Mouse (Mus musculus) cortical plate, adult 2 months (tissue): Measurements from ENCODE around the gene Mphosph9. TPM values are rescaled to one million over a fixed set of nuclear protein-coding genes. Genes with fewer than 3 reads are reported as not detected.
"Not testable (repeated sequence)": the region's sequence is repeated elsewhere in the genome, so short reads cannot be mapped to it uniquely, and the experiment has no call there.

Experiments
- H3K27ac ChIP-seq: fragments of 200-500 bp; 2 replicates; pipeline ENCODE4 v1.5.1; 2012; ENCODE audit warnings: low read length, control low read depth, inconsistent platforms; ENCODE audit not compliant: insufficient read depth
- H3K4me1 ChIP-seq: fragments of 200-500 bp; 2 replicates; pipeline ENCODE4 v1.6.1; 2011; ENCODE audit warnings: low read length; ENCODE audit not compliant: control insufficient read depth, insufficient read depth
- H3K4me3 ChIP-seq: fragments of 200-500 bp; 2 replicates; pipeline ENCODE4 v1.5.1; 2011; ENCODE audit warnings: mild to moderate bottlenecking, low read length, control low read depth; ENCODE audit not compliant: insufficient read depth
- CTCF ChIP-seq: fragments of 200-500 bp; IDR thresholded peaks from 2 replicates; pipeline ENCODE4 v1.5.1; 2011; ENCODE audit warnings: mild to moderate bottlenecking, control low read depth, low read length; ENCODE audit not compliant: insufficient read depth; ENCODE audit errors: extremely low read depth
- POLR2A ChIP-seq: fragments of 200-500 bp; IDR thresholded peaks from 2 replicates; pipeline ENCODE4 v1.6.1; 2011; ENCODE audit warnings: mild to moderate bottlenecking, low read length, control low read depth; ENCODE audit not compliant: insufficient read depth; ENCODE audit errors: extremely low read depth
- polyA plus RNA-seq: library from polyadenylated mRNA; depleted of rRNA; stranded (reverse); fragments of >200 nt; gene quantifications from 2 replicates; pipeline ENCODE4 v1.2.3, GENCODE M21; 2012; rRNA removed

Mphosph9 gene
- 21.0 and 22.3 TPM in 2 replicates for polyA plus RNA-seq

DNA sequence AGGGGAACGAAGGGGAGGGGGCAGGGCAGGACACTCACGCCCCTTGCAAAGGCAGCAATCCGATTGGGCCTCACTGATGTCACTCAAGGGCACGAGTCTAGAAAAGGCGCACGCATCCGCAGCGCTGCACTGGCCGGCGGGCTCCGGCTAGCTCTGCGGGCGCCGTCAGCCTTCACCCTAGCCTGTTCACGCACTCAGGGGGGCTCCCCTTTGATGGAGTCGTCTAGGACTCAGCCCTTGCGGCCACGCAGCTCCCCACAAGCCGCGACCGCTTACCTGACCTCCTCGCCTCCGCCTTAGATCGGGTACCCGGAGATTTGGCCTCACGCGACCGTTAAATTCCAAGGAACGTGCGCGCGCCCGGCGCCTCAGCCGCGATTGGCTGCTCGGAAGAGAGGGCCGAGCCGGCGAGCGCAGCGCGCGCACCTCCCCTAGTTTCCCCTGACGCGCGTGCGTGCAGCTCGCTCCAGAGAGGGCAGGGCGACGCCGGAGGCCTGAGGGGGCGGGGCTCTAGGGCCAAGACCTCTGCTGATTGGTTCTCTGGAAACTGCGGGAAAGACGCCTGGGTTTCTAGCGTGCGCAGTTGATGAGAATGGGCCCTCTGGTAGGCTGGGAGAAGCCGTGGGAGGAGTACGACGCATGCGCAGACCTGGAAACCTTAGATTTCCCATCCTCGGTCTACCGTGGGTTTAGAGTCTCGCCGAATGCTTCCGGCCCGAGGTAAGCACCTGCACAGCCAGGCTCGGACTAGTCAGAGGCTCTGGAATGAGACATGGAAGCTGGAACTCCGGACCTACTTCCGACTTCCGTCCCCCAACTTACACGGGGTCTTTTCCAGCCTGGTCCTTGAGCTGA is at the start of gene Mphosph9, which contains the start of gene 2810006K23Rik:
Gene Mphosph9 (minus strand): TSS at position 463 of the 855 bp plus-strand sequence.
Gene 2810006K23Rik (plus strand): TSS at position 580 of the 855 bp plus-strand sequence.
- Histone ChIP-seq H3K4me1 (no peaks in the 10 kb centered on the region; the same call in 1 of the 2 replicates), H3K4me3 (peak within 1 kb of the TSS; percentile 51), H3K27ac (peak within 1 kb of the TSS; percentile 72)
- TF ChIP-seq CTCF, result no peak
- TF ChIP-seq POLR2A, result peak; percentile 99

GRCm38 (mm10) chr5:124377149-124377548 is 49.4 kb upstream of the Mphosph9 start:
- Histone ChIP-seq H3K4me1 (no peaks in the 10 kb centered on the region), H3K4me3 (no peak overlapping the region), H3K27ac (no peak overlapping the region)
- TF ChIP-seq POLR2A (no peak), CTCF (no peak)

DNA sequence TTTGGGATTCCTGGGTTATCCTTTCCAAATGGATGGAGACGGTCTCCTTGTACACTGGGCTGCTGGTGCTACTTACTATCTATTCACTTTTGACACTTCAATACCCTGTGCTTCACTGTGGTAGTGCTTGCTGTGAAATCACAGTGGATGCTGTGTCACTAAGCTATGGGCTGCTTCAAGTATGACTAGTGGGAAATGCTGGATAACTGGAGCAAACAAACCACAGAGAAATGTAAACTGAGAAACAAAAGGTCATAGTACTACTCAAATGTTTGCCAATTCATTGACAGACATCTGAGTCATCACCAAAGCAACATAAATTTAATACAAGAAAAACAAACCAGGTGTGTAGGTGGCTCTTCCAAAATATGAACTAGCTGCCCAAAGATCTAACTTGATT is 48.6 kb upstream of the Mphosph9 start:
- H3K4me3 ChIP-seq, result no peak overlapping the region
- H3K4me1 ChIP-seq, result no peaks in the 10 kb centered on the region
- no peak overlapping the region for H3K27ac ChIP-seq
- TF ChIP-seq POLR2A, result no peak
- no peak for TF ChIP-seq CTCF

DNA sequence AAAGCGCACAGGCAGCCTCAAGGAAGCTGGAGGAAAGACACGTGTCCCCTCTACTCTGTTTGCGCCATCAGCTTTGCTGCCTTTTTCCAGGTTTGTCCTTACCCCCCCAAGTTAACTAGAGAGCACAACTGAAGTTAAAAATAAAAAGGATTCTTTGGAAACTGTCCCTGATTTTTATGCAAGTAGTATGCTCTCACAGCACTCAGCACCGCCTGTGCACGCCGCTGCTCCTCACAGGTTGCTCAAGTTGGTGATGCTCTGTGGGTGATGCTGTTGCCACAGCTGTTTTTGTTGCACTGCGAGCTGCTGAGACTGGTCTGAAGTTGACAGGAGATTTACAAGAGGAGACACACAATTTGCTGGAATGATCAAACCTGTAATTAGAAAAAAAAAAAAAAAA is 46.5 kb upstream of the Mphosph9 start:
- no peak overlapping the region for H3K27ac ChIP-seq
- TF ChIP-seq POLR2A (no peak), CTCF (no peak)
- H3K4me1 ChIP-seq, result no peaks in the 10 kb centered on the region
- H3K4me3 ChIP-seq, result no peak overlapping the region

- TF ChIP-seq POLR2A, result no peak
- H3K4me3 ChIP-seq, result no peak overlapping the region
- no peak overlapping the region for H3K27ac ChIP-seq
- peaks cover 1% of the 10 kb centered on the region; the same call in 1 of the 2 replicates for H3K4me1 ChIP-seq
Observed at GRCm38 (mm10) chr5:124366721-124367120, 38.9 kb upstream of the Mphosph9 start.

GRCm38 (mm10) chr5:124365754-124366153 is 38.0 kb upstream of the Mphosph9 start:
- no peak overlapping the region for H3K4me3 ChIP-seq
- TF ChIP-seq CTCF (no peak), POLR2A (no peak)
- H3K4me1 ChIP-seq, result peaks cover 1% of the 10 kb centered on the region; the same call in 1 of the 2 replicates
- no peak overlapping the region for H3K27ac ChIP-seq

- Histone ChIP-seq H3K27ac (peak overlapping the region; percentile 88; the same call in 1 of the 2 replicates), H3K4me3 (no peak overlapping the region), H3K4me1 (peaks cover 1% of the 10 kb centered on the region; the same call in 1 of the 2 replicates)
- TF ChIP-seq CTCF (no peak), POLR2A (no peak)
Observed at GRCm38 (mm10) chr5:124364173-124364918, 36.6 kb upstream of the Mphosph9 start.

DNA sequence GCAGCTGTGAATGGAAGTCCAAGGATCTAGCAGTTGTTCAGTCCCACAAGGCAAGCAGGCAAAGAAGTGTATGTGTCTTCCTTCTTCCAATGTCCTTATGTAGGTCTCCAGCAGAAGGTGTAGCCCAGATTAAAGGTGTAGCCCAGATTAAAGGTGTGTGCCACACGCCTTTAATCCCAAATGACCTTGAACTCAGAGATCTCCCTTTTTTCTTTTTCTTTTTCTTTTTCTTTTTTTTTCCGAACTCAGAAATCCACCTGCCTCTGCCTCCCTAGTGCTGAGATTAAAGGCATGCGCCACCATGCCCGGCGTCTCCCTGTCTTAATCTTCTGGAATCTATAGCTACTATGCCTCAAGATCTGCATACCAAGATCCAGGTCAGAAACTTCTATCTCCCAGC is 35.2 kb upstream of the Mphosph9 start, which contains the start of gene Cdk2ap1:
Gene Cdk2ap1 (minus strand): TSS at position 101 of the 400 bp plus-strand sequence.
- H3K27ac ChIP-seq, result peak within 1 kb of the TSS; percentile 88
- H3K4me3 ChIP-seq, H3K4me1 ChIP-seq: not testable (repeated sequence)

DNA sequence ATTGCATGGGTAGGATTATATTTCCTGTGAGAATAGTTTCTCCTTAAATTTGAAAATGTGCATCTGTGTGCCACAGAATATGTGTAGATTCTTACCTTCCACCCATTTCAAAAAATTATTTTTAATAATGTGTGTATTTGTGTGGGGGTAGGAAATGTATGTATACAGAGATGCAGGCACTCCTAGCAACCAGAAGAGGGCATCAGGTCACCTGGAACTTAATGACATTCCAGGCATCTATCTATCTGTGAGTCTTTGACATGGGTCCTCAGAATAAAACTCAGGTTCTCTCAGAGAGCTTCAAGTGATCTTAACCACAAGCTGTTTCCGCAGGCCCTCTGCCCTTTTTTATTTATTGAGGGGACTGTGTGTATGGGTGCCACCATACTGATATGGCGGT is 31.9 kb upstream of the Mphosph9 start:
- H3K4me3 ChIP-seq, result no peak overlapping the region

DNA sequence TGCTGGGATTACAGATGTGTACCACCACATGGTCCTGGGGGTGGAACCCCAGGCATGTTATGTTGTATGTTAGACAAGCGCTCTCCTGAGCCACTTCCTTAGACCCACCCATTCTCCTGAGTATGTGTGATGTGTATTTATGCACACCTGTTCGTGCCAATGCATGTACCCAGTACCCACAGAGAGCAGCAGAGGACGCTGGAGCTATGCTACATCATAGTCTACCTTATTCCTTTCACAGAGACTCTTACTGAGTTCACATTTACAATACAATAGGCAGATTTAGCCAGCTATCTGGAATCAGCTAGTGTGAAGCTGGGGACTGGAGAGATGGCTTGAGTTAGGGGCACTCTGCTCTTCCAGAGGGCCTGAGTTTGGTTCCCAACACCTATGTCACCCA is 28.9 kb upstream of the Mphosph9 start:
- 0 out of 2 replicates have a peak, but pooled peaks have one; percentile 25 for TF ChIP-seq CTCF
- TF ChIP-seq POLR2A, result no peak
- H3K27ac ChIP-seq, result no peak overlapping the region
- H3K4me1 ChIP-seq, result no peaks in the 10 kb centered on the region; the same call in 1 of the 2 replicates
- no peak overlapping the region for H3K4me3 ChIP-seq

More for the DNA sequence above, 31.9 kb upstream of the Mphosph9 start:
- TF ChIP-seq CTCF (peak; percentile 13; the same call in 1 of the 2 replicates), POLR2A (no peak)
- peaks cover 1% of the 10 kb centered on the region; the same call in 1 of the 2 replicates for H3K4me1 ChIP-seq
- H3K27ac ChIP-seq, result no peak overlapping the region
